Mouse (Mus musculus) spleen, adult 2 months (tissue): ENCODE measurements at regions not wholly inside any gene's neighbourhood (a gene's known extent, or its start where the extent isn't known, plus 50 kb on each side); places are given as distances from the start of the nearest gene placed in this dataset.

Experiments used
- CTCF ChIP-seq: fragments of 200-500 bp; IDR thresholded peaks from 2 replicates; pipeline ENCODE4 v1.5.1; 2011; ENCODE audit warnings: mild to moderate bottlenecking, inconsistent platforms; ENCODE audit not compliant: insufficient read depth, insufficient read length, insufficient replicate concordance; ENCODE audit errors: extremely low read depth
- POLR2A ChIP-seq: fragments of 200-500 bp; IDR thresholded peaks from 2 replicates; pipeline ENCODE4 v1.6.1; 2011; ENCODE audit warnings: low read depth, low read length, inconsistent platforms

- TF ChIP-seq CTCF (no peak), POLR2A (no peak)
Measured at GRCm38 (mm10) chr1:43377491-43378263, 66.7 kb upstream of the Nck2 start.
